Mouse (Mus musculus): ENCODE results near the gene Dnajc11.

DNA sequence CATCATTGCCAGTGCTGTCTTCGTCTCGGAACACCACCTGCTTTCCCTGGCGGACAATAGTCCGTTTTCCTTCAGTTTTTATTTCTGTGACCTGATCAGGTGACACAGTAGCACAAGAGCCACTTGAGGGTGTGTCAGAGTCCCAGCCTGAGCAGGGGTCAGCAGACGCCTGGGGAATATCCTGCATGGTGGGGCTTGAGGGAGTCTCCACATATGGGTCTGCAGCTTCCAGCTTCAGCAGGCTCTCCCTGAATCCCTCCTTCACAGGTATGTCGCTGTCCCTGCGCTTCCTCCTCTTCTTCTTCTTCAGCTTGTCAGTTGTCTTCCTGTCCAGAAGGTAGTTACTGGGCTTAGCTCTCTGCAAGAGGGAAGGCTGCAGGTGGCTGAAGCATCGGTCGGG is 58.6 kb downstream of the Dnajc11 start:
- TF ChIP-seq USF1 (IDR thresholded peaks at IDR 0.05; ENCODE audit: low read depth) (no peak), E2F4 (IDR thresholded peaks at IDR 0.05; ENCODE audit: insufficient read depth) (no peak), POLR2A (IDR thresholded peaks at IDR 0.05; ENCODE audit: insufficient read length, low read depth) (no peak), MYOD1 (IDR thresholded peaks at IDR 0.05; ENCODE audit: control insufficient read depth in 1 of 3, insufficient read length in 2 of 3, low read depth in 2 of 3) (no peak), TCF12 (IDR thresholded peaks at IDR 0.05; ENCODE audit: insufficient read depth, poor library complexity, severe bottlenecking) (no peak), POLR2AphosphoS2 (IDR thresholded peaks at IDR 0.05; ENCODE audit: insufficient read length, low read depth) (no peak), TCF3 (IDR thresholded peaks at IDR 0.05; ENCODE audit: insufficient read length, low read depth) (no peak)
